Mouse (Mus musculus) cerebral cortex, adult 2 months (tissue): Measurements from ENCODE around the gene Fam129a.

ENCODE experiments used
- WGBS: fragments of 180-500 bp; shearing (Covaris S2); methylation state at CpG from one replicate; pipeline ENCODE4 v1.1.7; 2018; 5-methylcytosine and 5-hydroxymethylcytosine counted together

The Fam129a gene

DNA sequence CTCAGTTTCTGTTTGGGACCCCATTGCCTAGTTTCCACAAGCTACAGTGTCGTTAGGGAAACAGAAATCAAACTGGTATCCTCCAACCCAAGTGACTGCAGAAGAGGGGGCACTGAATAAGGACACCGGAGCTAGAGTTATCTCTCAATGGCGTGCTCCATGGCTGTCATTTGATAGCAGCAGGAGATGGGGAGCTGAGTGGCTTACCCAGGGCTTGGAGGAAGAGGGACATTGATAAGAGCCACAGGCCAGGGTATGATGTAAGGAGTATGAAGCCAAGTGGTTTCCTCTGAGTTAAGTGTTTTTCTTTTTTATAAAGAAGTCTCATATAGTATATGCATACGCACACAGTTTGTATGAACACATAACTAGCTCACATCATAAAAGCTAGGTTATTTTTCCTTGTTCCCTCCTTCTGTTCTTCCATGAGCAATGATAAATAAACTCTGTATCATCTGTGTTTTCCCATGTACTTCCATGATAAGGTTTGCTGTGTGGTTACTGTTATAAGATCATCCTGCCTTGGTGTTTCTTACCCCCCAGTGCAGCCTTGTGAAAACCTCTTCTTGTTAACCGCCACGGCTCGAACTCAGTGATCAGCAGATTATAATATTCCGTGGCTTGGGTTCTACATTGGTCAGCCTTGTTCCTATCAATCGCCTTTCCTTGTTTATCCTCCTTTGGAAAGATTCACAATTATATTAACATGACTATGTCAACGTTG lies 96.5 kb downstream of the Fam129a start:
- 93% methylated on average over 10 of the region's 10 CpGs for WGBS

DNA sequence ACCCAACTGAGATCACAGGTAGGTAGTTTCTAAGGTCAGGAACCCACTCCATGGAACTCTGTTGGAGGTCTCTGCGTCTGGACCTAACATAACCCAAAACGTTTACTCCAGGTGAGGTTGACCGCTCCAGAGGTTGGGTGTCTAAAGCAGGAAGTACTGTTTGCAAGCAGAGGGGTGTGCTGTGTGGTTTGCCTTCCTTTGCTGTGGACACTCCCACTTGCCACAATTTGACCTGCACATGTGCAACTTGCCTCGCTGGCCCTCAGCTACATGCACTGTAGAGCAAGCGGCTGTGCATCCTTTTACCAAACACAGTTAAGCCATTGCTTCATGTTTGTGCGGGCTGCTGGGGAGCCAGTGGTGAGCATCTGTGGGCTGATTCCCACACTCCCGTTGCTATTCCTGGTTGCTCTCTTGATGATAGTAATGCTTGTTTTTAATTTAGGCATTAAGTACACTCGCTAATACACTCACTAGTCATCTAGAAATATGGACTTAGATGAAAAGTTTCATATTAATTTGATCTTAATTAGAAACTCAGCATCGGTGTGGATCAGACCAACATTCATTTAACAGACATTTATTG lies 99.1 kb downstream of the Fam129a start:
- 89% methylated on average over 9 of the region's 9 CpGs for WGBS

DNA sequence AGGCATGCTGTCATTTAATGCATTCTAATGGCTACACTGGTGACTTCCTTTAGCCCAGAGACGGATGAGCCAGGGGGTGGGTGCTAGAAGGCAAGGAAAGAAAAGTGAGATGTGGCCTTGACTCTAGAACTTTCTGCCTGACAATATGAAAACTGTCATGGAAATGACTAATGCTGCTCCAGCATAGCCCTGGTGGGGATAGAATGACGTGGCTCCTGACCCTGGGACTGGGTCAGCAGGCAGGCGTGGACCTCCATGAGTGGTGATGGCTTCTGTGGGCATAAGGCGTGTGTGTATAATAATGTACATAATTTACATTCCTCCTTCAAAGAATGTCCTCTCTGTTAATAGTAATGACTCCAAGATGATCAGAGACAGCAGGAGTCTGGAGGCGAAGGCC lies 104.7 kb downstream of the Fam129a start:
- WGBS = 96% methylated on average over 5 of the region's 5 CpGs

GRCm38 (mm10) chr1:151677185-151677809 lies 106.3 kb downstream of the Fam129a start:
- WGBS = 87% methylated on average over 3 of the region's 4 CpGs

DNA sequence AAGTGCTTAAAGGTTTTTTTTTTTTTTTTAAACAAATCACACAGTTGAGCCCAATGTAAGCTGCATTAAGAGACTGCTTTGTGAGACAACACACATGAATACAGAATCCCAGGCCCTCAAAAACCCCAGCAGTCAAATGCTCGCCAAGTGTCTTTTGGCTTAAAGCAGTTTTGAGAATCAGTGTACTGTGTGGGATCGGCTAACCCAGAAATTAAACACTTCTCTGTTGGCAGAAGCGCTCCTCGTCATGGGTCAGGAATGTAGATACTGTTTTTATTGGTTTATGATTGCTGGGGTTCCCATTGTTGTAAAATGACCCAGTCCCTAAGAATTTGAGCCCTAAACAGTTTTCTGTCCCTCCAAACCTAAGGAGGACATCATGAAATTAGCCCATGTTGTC lies 107.0 kb downstream of the Fam129a start:
- WGBS = 75% methylated on average over 4 of the region's 4 CpGs

DNA sequence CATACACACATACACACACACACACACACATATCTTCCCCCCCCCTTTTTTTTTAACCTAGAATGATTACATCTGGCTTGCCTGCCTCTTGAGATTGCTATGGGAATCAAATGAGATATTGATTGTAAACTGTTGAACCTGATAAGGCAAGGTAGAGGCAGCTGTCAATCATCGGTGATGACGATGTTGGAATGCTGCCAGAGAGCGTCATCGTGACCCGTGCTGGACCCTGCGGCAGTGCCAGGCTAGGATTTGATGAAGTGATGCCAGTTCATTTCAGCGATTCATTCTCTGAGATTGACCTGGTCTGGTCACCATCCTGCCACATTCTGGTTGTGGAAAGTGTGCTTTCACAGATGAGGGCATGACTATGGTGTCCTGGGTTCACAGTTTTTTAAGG lies 108.2 kb downstream of the Fam129a start:
- WGBS = 86% methylated on average over 7 of the region's 7 CpGs

DNA sequence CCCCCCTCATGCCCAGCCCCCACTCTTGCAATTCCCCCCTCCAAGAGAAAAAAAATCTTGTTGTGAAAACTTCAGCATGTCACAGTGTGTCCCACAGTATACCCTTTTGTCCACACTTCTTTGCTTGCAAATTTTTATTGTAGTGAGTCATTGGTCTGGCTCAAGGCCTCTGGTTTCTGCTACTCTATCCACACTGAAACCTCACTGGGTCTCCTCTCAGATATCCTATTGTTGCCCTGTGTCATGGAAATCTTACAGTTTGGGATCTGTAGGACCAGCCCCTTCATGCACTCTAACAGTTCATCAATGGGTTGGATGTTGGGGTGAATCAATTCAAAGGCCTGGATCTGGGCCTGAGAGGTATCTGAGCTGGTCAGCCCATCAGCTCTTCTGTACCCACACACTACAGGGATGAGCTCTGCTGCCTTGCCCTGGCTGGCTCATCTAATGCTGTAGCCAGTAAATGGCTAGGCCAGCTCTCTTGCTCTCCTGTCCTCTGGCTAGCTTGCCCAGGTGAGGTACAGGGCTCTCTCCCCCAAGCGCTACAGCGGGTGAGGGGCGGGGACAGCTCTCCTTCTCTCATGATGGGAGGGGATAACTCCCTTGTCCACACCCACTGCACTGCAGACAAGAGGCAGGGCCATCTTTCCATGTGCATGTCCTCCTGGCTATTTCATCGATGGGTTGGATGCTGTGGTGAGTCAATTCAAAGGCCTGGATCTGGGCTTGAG lies 109.1 kb downstream of the Fam129a start:
- WGBS = 95% methylated on average over 4 of the region's 4 CpGs

- 91% methylated on average over 3 of the region's 3 CpGs for WGBS
Observed at GRCm38 (mm10) chr1:151680971-151681370, 110.0 kb downstream of the Fam129a start.

- 93% methylated on average over 6 of the region's 6 CpGs for WGBS
Observed at GRCm38 (mm10) chr1:151682896-151683295, 111.9 kb downstream of the Fam129a start.

GRCm38 (mm10) chr1:151684451-151684892 lies 113.5 kb downstream of the Fam129a start:
- 82% methylated on average over 7 of the region's 7 CpGs for WGBS

GRCm38 (mm10) chr1:151684978-151685377 lies 114.0 kb downstream of the Fam129a start:
- 81% methylated on average over 5 of the region's 5 CpGs for WGBS

- WGBS = 58% methylated on average over 12 of the region's 12 CpGs
Observed at GRCm38 (mm10) chr1:151685666-151686309, 114.8 kb downstream of the Fam129a start.

- 53% methylated on average over 8 of the region's 8 CpGs for WGBS
Observed at GRCm38 (mm10) chr1:151686696-151687095, 115.7 kb downstream of the Fam129a start.

DNA sequence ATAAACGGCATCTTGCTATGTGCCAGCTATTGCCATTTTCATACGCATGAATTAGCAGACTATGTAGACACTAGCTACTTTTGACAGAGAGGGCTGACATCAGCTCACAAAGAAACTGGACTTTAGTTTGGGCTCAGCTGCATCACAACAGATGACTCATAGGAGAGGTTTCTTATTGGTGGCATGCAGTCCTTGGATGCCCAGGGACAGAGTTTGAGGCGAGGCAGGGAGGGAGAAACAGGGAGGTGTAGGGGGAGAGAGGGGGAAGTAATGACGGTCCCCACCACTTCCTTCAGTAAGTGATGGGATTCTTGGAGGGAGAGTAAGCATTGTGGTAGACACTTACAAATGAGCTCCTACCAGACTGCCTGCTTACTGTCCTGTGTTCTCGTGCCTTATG lies 118.0 kb downstream of the Fam129a start:
- 71% methylated on average over 5 of the region's 5 CpGs for WGBS

GRCm38 (mm10) chr1:151689561-151689960 lies 118.6 kb downstream of the Fam129a start:
- WGBS = 78% methylated on average over 8 of the region's 8 CpGs

- 90% methylated on average over 6 of the region's 6 CpGs for WGBS
Observed at GRCm38 (mm10) chr1:151690061-151690460, 119.1 kb downstream of the Fam129a start.

DNA sequence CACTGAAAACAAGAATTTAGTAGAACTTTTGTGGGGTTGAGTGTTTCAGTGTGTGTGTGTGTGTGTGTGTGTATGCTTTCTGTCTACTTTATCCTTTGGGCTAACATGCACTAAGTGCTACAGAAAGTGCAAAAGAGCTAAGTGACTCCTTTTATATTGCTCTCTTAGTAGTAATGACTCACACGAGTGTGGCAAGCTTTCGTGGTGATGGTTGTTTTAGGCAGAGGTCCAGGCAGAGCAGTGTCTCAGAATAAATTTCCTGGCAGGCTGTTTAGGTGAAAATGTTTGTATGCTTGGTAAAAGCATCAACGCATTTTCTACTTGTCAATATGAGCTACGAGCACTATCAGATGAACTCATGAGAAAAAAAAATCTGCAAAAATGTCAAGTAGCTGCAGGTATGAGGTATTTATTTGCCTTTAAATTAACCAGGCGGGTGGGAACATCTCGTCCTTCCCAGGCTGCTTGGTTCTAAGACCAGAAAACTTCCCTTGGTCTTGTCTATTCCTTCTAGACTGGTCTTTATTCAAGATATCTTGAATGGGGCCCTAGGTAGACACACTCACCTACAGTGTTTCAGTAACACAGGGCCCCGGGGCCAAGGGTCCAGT lies 119.7 kb downstream of the Fam129a start:
- 70% methylated on average over 7 of the region's 7 CpGs for WGBS

DNA sequence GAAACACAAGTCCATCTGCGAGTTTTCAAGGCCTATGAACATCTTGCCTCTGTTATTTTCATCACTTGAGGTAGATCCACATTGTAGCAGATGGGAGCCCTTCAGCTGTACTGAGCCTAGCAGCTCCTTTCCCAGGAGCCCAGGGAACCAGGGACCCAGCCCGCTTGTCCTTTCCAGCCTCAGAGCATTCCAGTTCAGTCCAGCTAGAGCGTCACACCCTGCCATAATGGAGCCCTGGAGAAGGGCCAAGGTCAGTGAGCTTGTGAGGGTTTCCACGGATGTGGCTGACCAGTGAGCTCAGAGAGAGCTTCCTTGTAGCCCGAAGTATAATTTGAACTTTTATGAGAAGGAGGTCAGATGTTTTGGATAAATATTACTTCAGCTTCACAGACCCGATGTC lies 121.9 kb downstream of the Fam129a start:
- WGBS = 59% methylated on average over 6 of the region's 6 CpGs

DNA sequence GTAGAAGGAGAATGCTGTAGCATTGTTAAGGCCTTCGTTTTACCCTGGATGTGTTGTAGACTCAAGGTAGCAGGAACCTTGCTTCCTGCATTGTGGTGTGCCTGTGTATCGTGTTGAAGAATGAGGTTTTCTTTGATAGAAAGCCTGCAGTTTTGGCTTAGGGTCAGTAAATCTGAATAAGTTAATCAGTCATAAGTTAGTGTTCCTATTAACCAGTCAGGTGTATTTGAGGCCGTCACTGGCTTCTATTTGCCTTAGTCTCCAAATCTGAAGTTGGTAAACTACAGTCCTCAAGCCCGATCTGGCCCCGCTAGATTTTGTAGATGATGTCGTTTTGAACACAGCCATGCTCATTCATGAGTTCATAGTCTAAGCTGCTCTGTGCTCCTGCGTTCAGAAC lies 125.8 kb downstream of the Fam129a start:
- 94% methylated on average over 7 of the region's 7 CpGs for WGBS

DNA sequence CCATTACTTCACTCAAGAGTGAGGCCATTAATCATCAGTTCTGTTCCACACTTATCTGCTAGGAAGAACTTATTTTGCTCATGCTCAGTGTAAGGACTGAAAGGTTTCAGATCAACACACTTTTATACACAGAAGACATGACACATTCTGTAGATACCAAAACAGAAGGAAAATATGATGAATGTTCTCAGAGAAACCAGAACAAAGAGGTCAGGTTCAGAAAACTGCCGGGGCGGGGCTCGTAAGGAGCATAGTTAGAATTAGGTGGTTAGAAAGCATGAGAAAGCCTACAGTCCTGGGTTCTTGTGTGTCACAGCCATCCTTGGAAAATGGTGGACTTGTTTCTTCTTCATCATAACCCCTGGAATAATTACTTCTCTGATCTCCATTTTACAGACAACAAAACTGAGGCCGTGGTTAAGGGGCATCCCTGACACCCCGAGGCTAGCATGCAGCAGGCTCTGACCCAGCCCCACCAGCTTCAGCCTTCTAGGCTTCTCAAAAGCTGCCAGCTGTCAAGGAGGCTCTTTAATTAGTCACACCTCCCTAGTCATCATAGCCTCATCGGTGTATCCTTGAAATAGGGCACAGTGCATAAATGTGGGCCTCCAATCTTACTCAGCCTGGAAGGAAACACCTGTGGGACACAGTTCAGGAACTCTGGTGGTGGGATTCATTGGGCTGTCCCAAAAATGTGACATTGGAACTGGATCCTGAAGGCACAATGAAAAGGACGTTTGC lies 127.1 kb downstream of the Fam129a start:
- WGBS = 88% methylated on average over 7 of the region's 7 CpGs

GRCm38 (mm10) chr1:151699363-151699762 lies 128.4 kb downstream of the Fam129a start:
- WGBS = 82% methylated on average over 7 of the region's 7 CpGs
